Mouse (Mus musculus): ENCODE measurements at regions not wholly inside any gene's neighbourhood (a gene's known extent, or its start where the extent isn't known, plus 50 kb on each side); places are given as distances from the start of the nearest gene placed in this dataset.

DNA sequence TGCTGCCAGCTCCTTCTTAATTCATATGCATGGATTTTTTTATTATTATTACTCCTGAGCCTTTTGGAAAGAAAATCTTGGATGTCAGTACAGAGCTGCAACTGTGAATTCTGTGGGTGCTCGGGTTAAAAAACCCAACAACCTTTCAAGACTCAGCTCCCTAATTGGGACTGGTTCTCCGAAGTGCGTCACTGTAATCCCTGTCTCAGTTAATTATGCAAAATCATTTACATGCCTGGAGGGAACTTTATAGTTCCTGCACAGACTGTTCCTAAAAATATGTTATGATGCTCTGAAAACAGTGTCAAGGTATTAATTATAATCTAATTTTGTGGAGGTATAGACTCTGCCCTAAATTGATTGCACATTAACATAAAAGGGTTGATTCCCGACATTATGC lies 250.6 kb upstream of the Lcorl start:
- TF ChIP-seq CTCF (IDR thresholded peaks at IDR 0.05; ENCODE audit: low read depth, low read length) (no peak), POLR2A (IDR thresholded peaks at IDR 0.05; ENCODE audit: borderline replicate concordance, low read depth, low read length) (no peak)
- H3K27ac ChIP-seq (ENCODE audit: insufficient read depth, low read depth, low read length) = no peak overlapping the region
- no peak overlapping the region for H3K4me3 ChIP-seq (ENCODE audit: insufficient read depth, low read length)
- no peaks in the 10 kb centered on the region for H3K4me1 ChIP-seq (ENCODE audit: control insufficient read depth, insufficient read depth, low read length)

DNA sequence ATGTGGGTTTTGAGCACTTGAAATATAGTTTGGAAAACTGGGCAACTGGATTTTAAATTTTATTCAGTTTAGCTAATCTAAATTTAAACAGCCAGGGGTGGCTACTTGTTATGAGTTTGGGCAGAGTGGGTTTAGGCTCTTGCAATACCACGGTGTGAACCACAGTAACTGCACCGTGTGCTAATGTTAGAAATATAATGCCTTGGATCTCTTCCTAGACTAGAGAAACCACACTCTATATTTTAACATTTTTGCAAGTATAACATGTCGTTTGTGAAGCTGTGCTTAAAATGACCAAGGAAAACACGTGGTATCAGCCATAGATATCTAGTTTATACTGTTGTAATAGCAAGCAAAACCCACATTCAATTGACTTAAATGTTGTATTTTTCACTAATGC lies 245.9 kb upstream of the Lcorl start:
- H3K27ac ChIP-seq (ENCODE audit: insufficient read depth, low read depth, low read length) = no peak overlapping the region
- H3K4me1 ChIP-seq (ENCODE audit: control insufficient read depth, insufficient read depth, low read length) = no peaks in the 10 kb centered on the region
- TF ChIP-seq POLR2A (IDR thresholded peaks at IDR 0.05; ENCODE audit: borderline replicate concordance, low read depth, low read length) = no peak
- no peak for TF ChIP-seq CTCF (IDR thresholded peaks at IDR 0.05; ENCODE audit: low read depth, low read length)
- no peak overlapping the region for H3K4me3 ChIP-seq (ENCODE audit: insufficient read depth, low read length)

DNA sequence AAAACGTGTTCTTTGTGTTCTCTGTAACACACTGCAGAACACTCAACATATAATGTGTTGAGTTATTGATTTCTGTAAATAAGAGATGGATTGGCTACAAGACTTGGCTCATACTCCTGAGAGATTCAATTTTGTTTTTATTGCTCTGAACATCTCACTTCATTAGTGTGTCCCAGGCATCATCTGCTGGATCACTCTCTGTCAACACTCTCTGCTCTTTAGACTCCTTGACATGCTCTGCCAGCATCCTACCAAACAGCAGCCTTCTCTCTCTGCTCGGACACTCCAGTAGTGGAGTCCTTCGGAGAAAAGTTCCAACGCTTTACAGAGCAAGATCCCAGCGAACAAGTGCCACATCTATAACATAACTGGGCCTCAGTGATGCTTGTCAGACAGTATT lies 235.1 kb upstream of the Lcorl start:
- H3K4me1 ChIP-seq (ENCODE audit: control insufficient read depth, insufficient read depth, low read length) = no peaks in the 10 kb centered on the region
- H3K27ac ChIP-seq (ENCODE audit: insufficient read depth, low read depth, low read length) = no peak overlapping the region
- no peak overlapping the region for H3K4me3 ChIP-seq (ENCODE audit: insufficient read depth, low read length)
- TF ChIP-seq CTCF (IDR thresholded peaks at IDR 0.05; ENCODE audit: low read depth, low read length) (no peak), POLR2A (IDR thresholded peaks at IDR 0.05; ENCODE audit: borderline replicate concordance, low read depth, low read length) (no peak)

DNA sequence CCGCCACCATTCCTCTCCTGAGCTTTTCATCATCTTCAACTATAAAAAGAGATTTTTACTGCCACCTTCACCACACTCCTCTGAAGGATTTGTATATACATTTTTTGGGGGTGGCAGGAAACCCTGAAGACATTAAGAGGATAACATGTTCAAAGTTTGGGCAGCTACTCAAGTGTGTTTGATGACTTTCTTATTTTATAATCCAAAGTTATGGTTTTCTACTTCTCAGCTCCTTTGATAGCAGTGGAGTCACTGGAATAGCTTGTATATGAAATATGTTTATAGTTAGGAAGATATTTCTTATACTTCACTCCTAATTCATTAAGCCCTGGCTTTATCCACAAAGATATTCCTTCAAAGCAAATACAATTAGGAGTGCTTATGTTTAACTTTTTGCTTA lies 229.5 kb upstream of the Lcorl start:
- no peak for TF ChIP-seq CTCF (IDR thresholded peaks at IDR 0.05; ENCODE audit: low read depth, low read length)
- no peak for TF ChIP-seq POLR2A (IDR thresholded peaks at IDR 0.05; ENCODE audit: borderline replicate concordance, low read depth, low read length)
- Histone ChIP-seq H3K4me1 (ENCODE audit: control insufficient read depth, insufficient read depth, low read length) (no peaks in the 10 kb centered on the region), H3K4me3 (ENCODE audit: insufficient read depth, low read length) (no peak overlapping the region), H3K27ac (ENCODE audit: insufficient read depth, low read depth, low read length) (no peak overlapping the region)

DNA sequence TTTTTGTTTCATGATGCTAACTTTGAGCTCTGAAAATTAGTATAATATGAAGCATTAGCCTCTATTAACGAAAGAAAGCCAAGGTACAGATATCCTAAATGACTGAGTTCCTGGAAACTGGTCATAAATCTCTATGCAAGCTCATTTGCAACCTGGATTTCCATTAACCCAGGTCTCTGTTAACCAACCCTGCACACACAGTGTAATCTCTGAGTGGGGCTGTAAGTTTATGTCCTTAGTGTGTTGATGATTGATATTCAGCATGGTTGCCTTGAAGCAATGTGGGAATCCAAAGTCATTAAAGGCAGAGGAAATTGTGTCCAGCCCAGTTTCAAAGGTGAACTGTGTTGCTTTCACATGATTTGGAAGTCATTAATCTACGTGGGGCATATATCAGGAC lies 225.9 kb upstream of the Lcorl start:
- Histone ChIP-seq H3K27ac (ENCODE audit: insufficient read depth, low read depth, low read length) (no peak overlapping the region), H3K4me3 (ENCODE audit: insufficient read depth, low read length) (no peak overlapping the region), H3K4me1 (ENCODE audit: control insufficient read depth, insufficient read depth, low read length) (no peaks in the 10 kb centered on the region)
- TF ChIP-seq POLR2A (IDR thresholded peaks at IDR 0.05; ENCODE audit: borderline replicate concordance, low read depth, low read length) (no peak), CTCF (IDR thresholded peaks at IDR 0.05; ENCODE audit: low read depth, low read length) (no peak)

DNA sequence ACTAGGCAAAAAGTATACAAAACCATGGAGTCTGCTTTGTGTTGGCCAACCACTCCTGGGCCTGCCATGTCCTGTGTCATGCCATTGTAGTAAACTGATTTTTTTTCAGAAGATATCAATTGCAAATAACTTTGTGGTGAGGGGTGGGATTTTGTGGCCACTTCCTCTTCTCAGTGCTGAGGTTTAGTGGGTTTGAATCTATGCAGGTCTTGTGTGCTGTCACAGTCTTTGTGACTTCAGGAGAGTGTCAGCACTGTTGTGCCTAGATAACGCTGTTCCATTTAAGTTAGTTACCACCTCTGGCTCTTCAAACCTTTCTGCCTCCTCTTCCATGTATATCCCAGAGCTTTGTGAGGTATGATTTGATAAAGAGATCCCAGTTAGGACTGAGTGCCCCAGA lies 216.3 kb upstream of the Lcorl start:
- H3K4me1 ChIP-seq (ENCODE audit: control insufficient read depth, insufficient read depth, low read length) = no peaks in the 10 kb centered on the region
- no peak overlapping the region for H3K27ac ChIP-seq (ENCODE audit: insufficient read depth, low read depth, low read length)
- no peak for TF ChIP-seq POLR2A (IDR thresholded peaks at IDR 0.05; ENCODE audit: borderline replicate concordance, low read depth, low read length)
- no peak for TF ChIP-seq CTCF (IDR thresholded peaks at IDR 0.05; ENCODE audit: low read depth, low read length)
- H3K4me3 ChIP-seq (ENCODE audit: insufficient read depth, low read length) = no peak overlapping the region

DNA sequence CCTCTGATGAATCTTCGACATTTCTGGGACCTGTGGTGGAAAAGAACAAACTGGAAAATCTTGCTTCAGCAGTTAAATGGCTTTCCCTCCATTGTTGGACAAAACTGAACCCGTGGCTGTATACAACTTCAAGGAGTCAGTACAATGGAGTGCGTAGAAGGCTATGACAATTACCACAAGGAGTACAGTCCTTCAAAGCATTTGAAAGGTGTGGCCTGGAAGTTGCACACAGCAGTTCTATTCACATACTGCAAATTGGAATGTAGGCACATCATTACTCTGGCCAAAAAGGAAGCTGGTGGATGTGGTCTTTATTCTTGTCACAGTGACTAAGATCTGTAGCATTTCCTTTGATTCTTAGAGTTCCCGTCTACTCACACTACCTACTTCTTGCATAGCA lies 215.7 kb upstream of the Lcorl start:
- H3K4me3 ChIP-seq (ENCODE audit: insufficient read depth, low read length) = no peak overlapping the region
- H3K27ac ChIP-seq (ENCODE audit: insufficient read depth, low read depth, low read length) = no peak overlapping the region
- TF ChIP-seq CTCF (IDR thresholded peaks at IDR 0.05; ENCODE audit: low read depth, low read length) (no peak), POLR2A (IDR thresholded peaks at IDR 0.05; ENCODE audit: borderline replicate concordance, low read depth, low read length) (no peak)
- no peaks in the 10 kb centered on the region for H3K4me1 ChIP-seq (ENCODE audit: control insufficient read depth, insufficient read depth, low read length)

DNA sequence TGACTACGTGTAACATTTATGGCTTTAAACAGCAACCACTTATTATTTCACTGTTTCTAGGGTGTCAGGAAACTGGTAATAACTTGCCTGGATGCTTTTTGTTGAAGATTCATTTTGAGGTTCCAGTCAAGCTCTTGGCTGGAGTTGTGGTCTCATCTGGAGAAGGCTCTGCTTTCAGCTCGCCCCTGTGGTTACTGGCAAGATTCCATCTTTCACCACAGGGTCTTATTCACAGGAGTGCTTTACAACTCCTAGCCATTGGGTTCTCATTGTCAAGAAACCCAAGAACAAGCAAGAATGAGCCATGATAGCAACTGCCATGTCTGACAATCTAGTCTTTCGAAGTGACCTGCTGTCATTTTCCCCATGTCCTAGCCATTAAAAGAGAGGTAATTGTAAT lies 202.5 kb upstream of the Lcorl start:
- no peak overlapping the region for H3K4me3 ChIP-seq (ENCODE audit: insufficient read depth, low read length)
- H3K4me1 ChIP-seq (ENCODE audit: control insufficient read depth, insufficient read depth, low read length) = no peaks in the 10 kb centered on the region
- no peak overlapping the region for H3K27ac ChIP-seq (ENCODE audit: insufficient read depth, low read depth, low read length)
- no peak for TF ChIP-seq CTCF (IDR thresholded peaks at IDR 0.05; ENCODE audit: low read depth, low read length)
- no peak for TF ChIP-seq POLR2A (IDR thresholded peaks at IDR 0.05; ENCODE audit: borderline replicate concordance, low read depth, low read length)

DNA sequence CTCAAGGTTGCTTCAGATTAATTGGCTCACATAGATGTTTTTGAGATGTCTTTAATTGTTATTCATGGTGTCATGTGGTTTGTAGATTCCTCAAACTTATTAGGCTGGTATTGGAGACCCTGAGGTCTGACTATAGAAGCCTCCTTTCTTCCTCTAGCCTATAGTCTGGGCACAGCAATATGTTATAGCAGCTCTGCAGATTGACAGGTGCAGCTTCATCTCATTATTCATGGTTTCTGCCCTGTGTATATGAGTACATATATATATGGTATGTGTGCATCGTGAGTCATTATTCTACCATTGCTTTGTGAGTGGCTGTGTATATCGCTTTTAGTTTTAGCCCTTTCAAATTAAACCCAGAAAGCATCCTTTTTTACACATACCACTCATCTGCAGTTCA lies 197.4 kb upstream of the Lcorl start:
- no peak for TF ChIP-seq CTCF (IDR thresholded peaks at IDR 0.05; ENCODE audit: low read depth, low read length)
- no peak for TF ChIP-seq POLR2A (IDR thresholded peaks at IDR 0.05; ENCODE audit: borderline replicate concordance, low read depth, low read length)
- H3K4me1 ChIP-seq (ENCODE audit: control insufficient read depth, insufficient read depth, low read length) = no peaks in the 10 kb centered on the region
- H3K27ac ChIP-seq (ENCODE audit: insufficient read depth, low read depth, low read length) = no peak overlapping the region
- H3K4me3 ChIP-seq (ENCODE audit: insufficient read depth, low read length) = no peak overlapping the region

DNA sequence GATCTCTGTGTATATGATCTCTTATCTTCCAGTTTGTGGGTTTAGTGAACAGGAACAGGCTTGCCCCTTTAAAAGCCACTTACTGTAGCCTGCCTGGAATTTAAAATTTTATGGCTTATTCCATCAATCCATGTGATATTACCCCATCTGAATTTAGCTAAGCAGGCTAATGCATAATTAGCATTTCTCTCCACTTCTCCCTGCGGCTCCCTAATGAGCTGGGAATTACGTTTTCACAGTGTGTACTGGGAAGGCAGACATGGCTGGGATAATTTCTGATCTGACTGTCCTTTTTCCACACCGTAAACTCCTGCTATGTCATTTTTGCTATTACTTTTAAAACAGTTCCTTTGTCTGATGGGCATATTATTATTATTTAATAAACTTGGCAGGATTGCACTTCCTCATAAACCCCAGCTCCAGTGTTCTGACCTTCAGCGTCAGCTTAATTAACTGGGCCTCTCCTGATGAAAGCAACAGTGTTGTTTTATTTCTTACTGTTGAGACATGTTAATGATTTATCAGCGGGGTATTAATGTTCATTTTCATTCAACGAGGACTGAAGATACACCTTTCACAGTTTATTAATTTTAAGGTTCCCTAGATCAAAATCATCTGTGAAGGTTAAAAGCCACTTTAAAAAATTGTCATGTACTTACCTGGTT lies 185.4 kb upstream of the Lcorl start:
- Histone ChIP-seq H3K27ac (ENCODE audit: insufficient read depth, low read depth, low read length) (no peak overlapping the region), H3K4me1 (ENCODE audit: control insufficient read depth, insufficient read depth, low read length) (no peaks in the 10 kb centered on the region), H3K4me3 (ENCODE audit: insufficient read depth, low read length) (no peak overlapping the region)
- TF ChIP-seq CTCF (IDR thresholded peaks at IDR 0.05; ENCODE audit: low read depth, low read length) (no peak), POLR2A (IDR thresholded peaks at IDR 0.05; ENCODE audit: borderline replicate concordance, low read depth, low read length) (no peak)

Data from bone marrow macrophage, adult 2 months (primary cell).